Mouse (Mus musculus): Measurements from ENCODE around the gene Kcnip1.

- TF ChIP-seq CTCF (IDR thresholded peaks at IDR 0.05; ENCODE audit: extremely low read depth, insufficient read depth, low read length) (peak; percentile 31), POLR2A (IDR thresholded peaks at IDR 0.05; ENCODE audit: extremely low read depth, insufficient read depth, low read length) (no peak)
These were observed 243.0 kb downstream of the Kcnip1 start for GRCm38 (mm10) chr11:33749979-33750378.
